Mouse (Mus musculus): ENCODE results near the gene Trim9. TPM values are rescaled to one million over a fixed set of nuclear protein-coding genes. Genes with fewer than 3 reads are reported as not detected.

The Trim9 gene
- polyA plus RNA-seq, 1 experiment = 0.19 TPM

GRCm38 (mm10) chr12:70326393-70326792 lies 21.0 kb downstream of the Trim9 start:
- no peaks in the 10 kb centered on the region for H3K36me3 ChIP-seq (ENCODE audit: control insufficient read depth, insufficient read depth, low read length)
- no peaks in the 10 kb centered on the region for H3K27me3 ChIP-seq (replicated peaks; ENCODE audit: control insufficient read depth, insufficient read depth, low read length)
- no peak overlapping the region for H3K27ac ChIP-seq (ENCODE audit: insufficient read depth, low read depth, low read length)
- 21% methylated on average over 2 of the region's 2 CpGs for WGBS
- DNase-seq = no peak
- no peak for TF ChIP-seq CTCF (conservative IDR thresholded peaks at IDR 0.05; ENCODE audit: insufficient read depth, insufficient read length, low read depth, low read length)
- no peak for TF ChIP-seq POLR2A (IDR thresholded peaks at IDR 0.05; ENCODE audit: low read depth, low read length)
- no peak overlapping the region for H3K4me3 ChIP-seq (ENCODE audit: insufficient read depth, low read depth, low read length)
- H3K4me1 ChIP-seq (ENCODE audit: control insufficient read depth, insufficient read depth, low read length) = no peaks in the 10 kb centered on the region

- H3K27me3 ChIP-seq (replicated peaks; ENCODE audit: control insufficient read depth, insufficient read depth, low read length) = no peaks in the 10 kb centered on the region
- DNase-seq = no peak
- WGBS = 81% methylated on average over 7 of the region's 7 CpGs
These were observed 21.6 kb downstream of the Trim9 start for GRCm38 (mm10) chr12:70325826-70326225.

DNA sequence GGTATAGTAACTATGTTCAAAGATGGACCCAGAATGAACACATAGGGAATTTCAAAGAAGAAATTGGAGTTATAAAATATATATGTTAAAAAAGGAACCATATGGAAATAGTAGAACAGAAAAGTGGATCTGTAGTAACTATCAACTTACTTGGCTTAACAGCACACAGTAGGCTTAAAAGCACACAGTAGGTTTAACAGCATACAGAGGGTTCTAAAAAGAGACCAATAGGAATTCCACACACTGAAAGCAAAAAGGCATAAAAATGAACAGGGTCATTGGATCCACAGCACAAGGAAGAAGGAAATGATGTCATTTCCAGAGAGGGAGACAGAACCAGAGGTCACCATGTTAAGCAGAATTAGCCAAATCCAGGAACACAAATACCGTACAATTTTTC lies 24.6 kb downstream of the Trim9 start:
- H3K4me3 ChIP-seq (ENCODE audit: insufficient read depth, low read depth, low read length) = no peak overlapping the region
- DNase-seq = no peak
- no peaks in the 10 kb centered on the region for H3K4me1 ChIP-seq (ENCODE audit: control insufficient read depth, insufficient read depth, low read length)
- H3K27ac ChIP-seq (ENCODE audit: insufficient read depth, low read depth, low read length) = no peak overlapping the region
- TF ChIP-seq POLR2A (IDR thresholded peaks at IDR 0.05; ENCODE audit: low read depth, low read length) = no peak
- TF ChIP-seq CTCF (conservative IDR thresholded peaks at IDR 0.05; ENCODE audit: insufficient read depth, insufficient read length, low read depth, low read length) = no peak
- no peaks in the 10 kb centered on the region for H3K27me3 ChIP-seq (replicated peaks; ENCODE audit: control insufficient read depth, insufficient read depth, low read length)
- 54% methylated on average over 1 of the region's 1 CpGs for whole genome bisulfite sequencing
- no peaks in the 10 kb centered on the region for H3K36me3 ChIP-seq (ENCODE audit: control insufficient read depth, insufficient read depth, low read length)

More at GRCm38 (mm10) chr12:70325826-70326225, 21.6 kb downstream of the Trim9 start:
- Histone ChIP-seq H3K4me3 (ENCODE audit: insufficient read depth, low read depth, low read length) (no peak overlapping the region), H3K4me1 (ENCODE audit: control insufficient read depth, insufficient read depth, low read length) (no peaks in the 10 kb centered on the region), H3K36me3 (ENCODE audit: control insufficient read depth, insufficient read depth, low read length) (no peaks in the 10 kb centered on the region), H3K27ac (ENCODE audit: insufficient read depth, low read depth, low read length) (no peak overlapping the region)
- TF ChIP-seq CTCF (conservative IDR thresholded peaks at IDR 0.05; ENCODE audit: insufficient read depth, insufficient read length, low read depth, low read length) = no peak
- no peak for TF ChIP-seq POLR2A (IDR thresholded peaks at IDR 0.05; ENCODE audit: low read depth, low read length)

- WGBS = 34% methylated on average over 9 of the region's 9 CpGs
These were observed 31.3 kb downstream of the Trim9 start for GRCm38 (mm10) chr12:70316147-70316546.

GRCm38 (mm10) chr12:70307881-70308280 lies 39.5 kb downstream of the Trim9 start:
- WGBS = 80% methylated on average over 7 of the region's 7 CpGs

More at GRCm38 (mm10) chr12:70316147-70316546, 31.3 kb downstream of the Trim9 start:
- H3K27ac ChIP-seq (ENCODE audit: insufficient read depth, low read depth, low read length) = no peak overlapping the region
- no peak overlapping the region for H3K4me3 ChIP-seq (ENCODE audit: insufficient read depth, low read depth, low read length)
- no peak for DNase-seq
- H3K36me3 ChIP-seq (ENCODE audit: control insufficient read depth, insufficient read depth, low read length) = no peaks in the 10 kb centered on the region
- H3K27me3 ChIP-seq (replicated peaks; ENCODE audit: control insufficient read depth, insufficient read depth, low read length) = no peaks in the 10 kb centered on the region
- TF ChIP-seq CTCF (conservative IDR thresholded peaks at IDR 0.05; ENCODE audit: insufficient read depth, insufficient read length, low read depth, low read length) (no peak), POLR2A (IDR thresholded peaks at IDR 0.05; ENCODE audit: low read depth, low read length) (no peak)
- no peaks in the 10 kb centered on the region for H3K4me1 ChIP-seq (ENCODE audit: control insufficient read depth, insufficient read depth, low read length)

DNA sequence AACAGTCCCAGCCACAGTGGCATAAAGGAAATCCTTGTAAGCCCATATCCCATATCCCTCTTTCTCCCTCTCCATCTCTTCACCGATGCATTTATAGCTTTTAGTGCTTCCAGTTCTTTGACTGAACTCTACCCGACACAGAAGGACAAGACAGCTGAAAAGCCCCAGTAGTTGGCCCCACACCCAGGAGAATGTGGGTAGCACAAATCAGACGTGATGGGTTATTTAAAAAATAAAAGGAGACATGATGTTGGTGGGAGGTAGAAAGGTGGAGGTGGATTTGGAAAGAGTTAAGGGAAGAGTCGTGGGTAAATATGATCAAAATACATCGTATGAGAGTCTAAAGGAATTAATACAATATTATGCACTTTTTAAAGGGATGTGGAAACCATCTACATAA lies 40.4 kb downstream of the Trim9 start:
- DNase-seq = no peak
- Histone ChIP-seq H3K36me3 (ENCODE audit: control insufficient read depth, insufficient read depth, low read length) (no peaks in the 10 kb centered on the region), H3K27me3 (replicated peaks; ENCODE audit: control insufficient read depth, insufficient read depth, low read length) (no peaks in the 10 kb centered on the region), H3K4me1 (ENCODE audit: control insufficient read depth, insufficient read depth, low read length) (no peaks in the 10 kb centered on the region), H3K4me3 (ENCODE audit: insufficient read depth, low read depth, low read length) (no peak overlapping the region), H3K27ac (ENCODE audit: insufficient read depth, low read depth, low read length) (no peak overlapping the region)
- WGBS = 87% methylated on average over 5 of the region's 5 CpGs
- no peak for TF ChIP-seq POLR2A (IDR thresholded peaks at IDR 0.05; ENCODE audit: low read depth, low read length)
- no peak for TF ChIP-seq CTCF (conservative IDR thresholded peaks at IDR 0.05; ENCODE audit: insufficient read depth, insufficient read length, low read depth, low read length)

More at GRCm38 (mm10) chr12:70307881-70308280, 39.5 kb downstream of the Trim9 start:
- Histone ChIP-seq H3K4me1 (ENCODE audit: control insufficient read depth, insufficient read depth, low read length) (no peaks in the 10 kb centered on the region), H3K27me3 (replicated peaks; ENCODE audit: control insufficient read depth, insufficient read depth, low read length) (no peaks in the 10 kb centered on the region), H3K27ac (ENCODE audit: insufficient read depth, low read depth, low read length) (no peak overlapping the region), H3K36me3 (ENCODE audit: control insufficient read depth, insufficient read depth, low read length) (no peaks in the 10 kb centered on the region), H3K4me3 (ENCODE audit: insufficient read depth, low read depth, low read length) (no peak overlapping the region)
- DNase-seq = no peak
- TF ChIP-seq POLR2A (IDR thresholded peaks at IDR 0.05; ENCODE audit: low read depth, low read length) = no peak
- TF ChIP-seq CTCF (conservative IDR thresholded peaks at IDR 0.05; ENCODE audit: insufficient read depth, insufficient read length, low read depth, low read length) = no peak

GRCm38 (mm10) chr12:70304014-70304413 lies 43.4 kb downstream of the Trim9 start:
- H3K4me1 ChIP-seq (ENCODE audit: control insufficient read depth, insufficient read depth, low read length) = no peaks in the 10 kb centered on the region
- WGBS = 85% methylated on average over 6 of the region's 6 CpGs
- no peak for TF ChIP-seq POLR2A (IDR thresholded peaks at IDR 0.05; ENCODE audit: low read depth, low read length)
- TF ChIP-seq CTCF (conservative IDR thresholded peaks at IDR 0.05; ENCODE audit: insufficient read depth, insufficient read length, low read depth, low read length) = no peak
- no peak overlapping the region for H3K27ac ChIP-seq (ENCODE audit: insufficient read depth, low read depth, low read length)
- no peak for DNase-seq
- H3K36me3 ChIP-seq (ENCODE audit: control insufficient read depth, insufficient read depth, low read length) = no peaks in the 10 kb centered on the region
- H3K4me3 ChIP-seq (ENCODE audit: insufficient read depth, low read depth, low read length) = no peak overlapping the region
- 0 out of 2 replicates have a peak, but pooled peaks cover 1% of the 10 kb centered on the region for H3K27me3 ChIP-seq (replicated peaks; ENCODE audit: control insufficient read depth, insufficient read depth, low read length)

All from kidney, adult 2 months (tissue).